Mouse (Mus musculus) thymus, adult 2 months (tissue): ENCODE data around the gene Cdh23.

Experiments used
- CTCF ChIP-seq: fragments of 200-500 bp; IDR thresholded peaks from 2 replicates; pipeline ENCODE4 v1.5.1; 2012; ENCODE audit warnings: mild to moderate bottlenecking, control low read depth, low read length, moderate library complexity, borderline replicate concordance; ENCODE audit not compliant: control insufficient read depth, poor library complexity, insufficient read depth; ENCODE audit errors: extremely low read depth
- POLR2A ChIP-seq: fragments of 200-500 bp; IDR thresholded peaks from 2 replicates; pipeline ENCODE4 v1.6.1; 2012; ENCODE audit warnings: mild to moderate bottlenecking, low read length, control low read depth, moderate library complexity; ENCODE audit not compliant: control insufficient read depth, poor library complexity, insufficient read depth; ENCODE audit errors: extremely low read depth

DNA sequence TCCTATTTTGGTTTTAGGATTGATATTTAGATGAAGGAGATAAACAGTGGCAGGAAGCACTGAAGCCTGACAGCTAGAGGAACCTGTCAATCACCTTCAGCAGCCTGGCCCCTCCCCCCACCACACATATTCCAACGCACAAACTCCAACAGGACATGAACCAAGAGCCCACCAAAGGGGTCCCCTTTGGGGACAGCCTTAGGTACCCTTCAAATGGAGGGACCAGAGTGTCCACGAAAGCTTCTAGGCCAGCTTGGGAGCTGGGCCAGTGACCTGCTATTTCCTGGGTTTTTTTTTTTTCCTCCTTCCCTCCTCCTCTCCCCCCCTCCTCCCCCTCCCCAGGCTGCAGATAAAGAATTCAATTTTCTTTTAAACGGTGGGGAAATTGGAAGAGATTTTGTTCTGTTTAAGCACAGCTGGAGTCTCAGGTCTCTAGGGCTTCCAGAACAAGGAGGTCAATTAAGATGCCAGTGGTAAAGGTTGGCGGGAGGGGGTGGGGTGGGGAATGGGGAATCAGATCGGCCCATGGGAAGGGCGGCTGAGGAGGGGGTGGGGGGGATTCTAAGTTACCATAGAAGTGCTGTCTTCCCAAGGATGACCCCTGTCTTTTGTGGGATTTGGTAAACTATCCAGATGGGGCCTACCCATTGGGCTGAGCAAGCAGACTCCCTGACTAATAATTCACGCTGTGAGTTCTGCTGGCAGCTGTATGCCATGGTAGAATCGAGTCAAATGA lies 239.5 kb downstream of the Cdh23 start:
- TF ChIP-seq POLR2A (no peak), CTCF (no peak)
